Comparison of ENCODE assay signal across 35 mouse cellular contexts in genomic region chr2:156021219-156021618, GRCm38 (mm10). TPM values are rescaled to one million over a fixed set of nuclear protein-coding genes. Genes with fewer than 3 reads are reported as not detected.
A peak's percentile ranks its signal among the peaks of the same experiment; 100 is the strongest.
DNase-seq lines count a peak whose midpoint lies in the region; ATAC-seq and TF ChIP-seq lines count a peak whose summit lies in the region.
"Had no signal": no experiment of that assay in that cellular context is flagged by ENCODE, and none has a peak within 500 bp of the region (broad histone marks: within the 10 kb centered on the region; RNA-seq: fewer than 3 reads in every experiment).

No protein-coding gene starts in this region.

- no peak for TF ChIP-seq CTCF in MEL (IDR thresholded peaks at IDR 0.05 in 2 of 3, conservative IDR thresholded peaks at IDR 0.05 in 1 of 3; ENCODE audit: control insufficient read depth in 1 of 3, insufficient read depth in 1 of 3, low read depth in 2 of 3, low read length in 3 of 3, poor library complexity in 1 of 3, severe bottlenecking in 1 of 3)
- no peak for TF ChIP-seq CTCF in liver, embryonic 14.5 days (IDR thresholded peaks at IDR 0.05; ENCODE audit: low read depth)

- no peak for TF ChIP-seq RAD21 in MEL (IDR thresholded peaks at IDR 0.05; ENCODE audit: low read depth, low read length)

- peak overlapping the region; percentile 78 for H3K27ac ChIP-seq in MEL (ENCODE audit: control insufficient read depth, low read depth, low read length)
- H3K27ac ChIP-seq in liver, embryonic 14.5 days, result peak overlapping the region; percentile 19
- no peak overlapping the region for H3K27ac ChIP-seq in midbrain, embryonic 13.5 days
- H3K27ac ChIP-seq: forebrain, embryonic 12.5 days; heart, embryonic 13.5 days; hindbrain, embryonic 14.5 days; kidney, embryonic 15.5 days; layer of hippocampus, adult 2 months; limb, embryonic 10.5 days; limb, embryonic 15.5 days; neural tube, embryonic 15.5 days; stomach, embryonic 15.5 days had no signal

- H3K4me1 ChIP-seq in MEL (ENCODE audit: control insufficient read depth in 1 of 2, insufficient read depth in 2 of 2, low read length in 2 of 2), result peaks cover 5 to 26% of the 10 kb centered on the region in 2 experiments
- peaks cover 23 to 33% of the 10 kb centered on the region in 2 experiments for H3K4me1 ChIP-seq in liver, embryonic 14.5 days (replicated peaks; ENCODE audit: control insufficient read depth in 2 of 2, insufficient read depth in 2 of 2, low read length in 1 of 2)
- H3K4me1 ChIP-seq in midbrain, embryonic 13.5 days (replicated peaks), result no peaks in the 10 kb centered on the region
- H3K4me1 ChIP-seq: forebrain, embryonic 12.5 days; heart, embryonic 13.5 days; kidney, embryonic 15.5 days; limb, embryonic 10.5 days; limb, embryonic 15.5 days; neural tube, embryonic 15.5 days; stomach, embryonic 15.5 days had no signal

- H3K4me2 ChIP-seq in liver, embryonic 14.5 days (ENCODE audit: low read depth), result no peak overlapping the region; the same call in 1 of the 2 replicates
- no peak overlapping the region for H3K4me2 ChIP-seq in midbrain, embryonic 13.5 days (replicated peaks)
- H3K4me2 ChIP-seq: forebrain, embryonic 12.5 days; heart, embryonic 13.5 days; hindbrain, embryonic 14.5 days; kidney, embryonic 15.5 days; limb, embryonic 15.5 days; neural tube, embryonic 15.5 days; stomach, embryonic 15.5 days had no signal

- ATAC-seq in erythroid progenitor cell, adult 5-6 weeks (replicated peaks; ENCODE audit: low FRiP score, poor library complexity, severe bottlenecking), result peak; percentile 27; the same call in 1 of the 2 replicates
- ATAC-seq in liver, embryonic 14.5 days (ENCODE audit: insufficient read depth), result peak; percentile 83
- ATAC-seq in megakaryocyte-erythroid progenitor cell, adult 5-6 weeks (replicated peaks; ENCODE audit: low FRiP score, low TSS enrichment, poor library complexity, severe bottlenecking), result peak; percentile 84
- ATAC-seq in midbrain, embryonic 13.5 days, result no peak
- ATAC-seq: forebrain, postnatal 0 days had no signal

- H3K36me3 ChIP-seq in MEL (ENCODE audit: control insufficient read depth in 1 of 2, insufficient read depth in 2 of 2, low read length in 2 of 2), result peaks cover 1 to 20% of the 10 kb centered on the region in 2 experiments; a peak in 3 of 4 replicates
- H3K36me3 ChIP-seq in liver, embryonic 14.5 days (replicated peaks; ENCODE audit: control insufficient read depth, insufficient read depth, low read depth), result peaks cover 6% of the 10 kb centered on the region
- H3K36me3 ChIP-seq in midbrain, embryonic 13.5 days, result peaks cover 38% of the 10 kb centered on the region

- TF ChIP-seq EP300 in MEL (IDR thresholded peaks at IDR 0.05; ENCODE audit: low read depth in 1 of 2, low read length in 2 of 2), result peak; percentile 15 to 72; a peak in 2 of 4 replicates
- peak; percentile 56; the same call in 1 of the 2 replicates for TF ChIP-seq EP300 in liver, embryonic 14.5 days (IDR thresholded peaks at IDR 0.05; ENCODE audit: low read depth)

- DNase-seq in MEL (ENCODE audit: low read depth, low spot score), result peak; percentile 84
- DNase-seq in liver, embryonic 14.5 days (ENCODE audit: low read depth in 3 of 3, low spot score in 3 of 3), result peak; percentile 52 to 53 (median 52)
- DNase-seq in right cerebral cortex, postnatal 14 days, result no peak
- no peak for DNase-seq in layer of hippocampus, postnatal 36 days
- DNase-seq: adrenal gland, postnatal 36 days; cerebellum, adult 9-10 months; forebrain, postnatal 0 days; gastrocnemius, postnatal 10 days; heart, postnatal 10 days; kidney, adult 11 months; kidney, postnatal 36 days; lung, postnatal 36 days; midbrain, embryonic 14.5 days; retina, postnatal 1 day; right cerebral cortex, postnatal 25 days had no signal

- no peaks in the 10 kb centered on the region for H3K9me3 ChIP-seq in MEL (replicated peaks; ENCODE audit: insufficient read depth, low read length)
- no peaks in the 10 kb centered on the region for H3K9me3 ChIP-seq in liver, embryonic 14.5 days (ENCODE audit: control insufficient read depth, low read length)
- no peaks in the 10 kb centered on the region for H3K9me3 ChIP-seq in midbrain, embryonic 13.5 days
- H3K9me3 ChIP-seq: forebrain, embryonic 12.5 days; heart, embryonic 13.5 days; kidney, embryonic 15.5 days; limb, embryonic 10.5 days; limb, embryonic 15.5 days; megakaryocyte, embryonic 14.5 days; neural tube, embryonic 15.5 days; stomach, embryonic 15.5 days had no signal

- H3K79me2 ChIP-seq in MEL (ENCODE audit: control insufficient read depth, insufficient read depth, low read length, poor library complexity), result no peaks in the 10 kb centered on the region

- H3K9ac ChIP-seq in MEL (ENCODE audit: control insufficient read depth, low read depth, low read length, poor library complexity, severe bottlenecking), result peak overlapping the region; percentile 47
- no peak overlapping the region for H3K9ac ChIP-seq in liver, embryonic 14.5 days (replicated peaks)
- no peak overlapping the region for H3K9ac ChIP-seq in midbrain, embryonic 13.5 days (replicated peaks)
- H3K9ac ChIP-seq: forebrain, embryonic 12.5 days; forebrain, postnatal 0 days; heart, embryonic 13.5 days; hindbrain, embryonic 14.5 days; kidney, embryonic 15.5 days; limb, embryonic 15.5 days; neural tube, embryonic 15.5 days; stomach, embryonic 15.5 days had no signal

- TF ChIP-seq POLR2A in MEL (IDR thresholded peaks at IDR 0.05; ENCODE audit: control insufficient read depth in 1 of 2, insufficient read depth in 1 of 2, low read depth in 1 of 2, low read length in 2 of 2, poor library complexity in 1 of 2), result no peak

- H3K27me3 ChIP-seq in MEL (ENCODE audit: control insufficient read depth in 1 of 2, insufficient read depth in 2 of 2, low read length in 2 of 2), result no peaks in the 10 kb centered on the region
- H3K27me3 ChIP-seq in liver, embryonic 14.5 days (ENCODE audit: control insufficient read depth, insufficient read depth, low read length), result no peaks in the 10 kb centered on the region
- no peaks in the 10 kb centered on the region for H3K27me3 ChIP-seq in midbrain, embryonic 13.5 days
- H3K27me3 ChIP-seq: forebrain, embryonic 12.5 days; heart, embryonic 13.5 days; kidney, embryonic 15.5 days; limb, embryonic 15.5 days; neural tube, embryonic 15.5 days; stomach, embryonic 15.5 days had no signal

- 31% methylated on average over 8 of the region's 8 CpGs for WGBS in liver, embryonic 14.5 days (ENCODE audit: insufficient replicate concordance)
- 87% methylated on average over 8 of the region's 8 CpGs for WGBS in midbrain, embryonic 13.5 days

- H3K4me3 ChIP-seq in MEL (ENCODE audit: control insufficient read depth in 1 of 2, insufficient read depth in 1 of 2, low read depth in 2 of 2, low read length in 2 of 2), result peak overlapping the region in 1 of 2 experiments; percentile 2; a peak in 3 of 4 replicates
- H3K4me3 ChIP-seq in liver, embryonic 14.5 days (ENCODE audit: insufficient read depth in 1 of 2, low read depth in 2 of 2, low read length in 2 of 2), result no peak overlapping the region
- no peak overlapping the region for H3K4me3 ChIP-seq in midbrain, embryonic 13.5 days (replicated peaks)
- H3K4me3 ChIP-seq: erythroblast, embryonic 14.5 days; forebrain, embryonic 12.5 days; heart, embryonic 13.5 days; kidney, embryonic 15.5 days; layer of hippocampus, adult 2 months; limb, embryonic 10.5 days; limb, embryonic 15.5 days; megakaryocyte, embryonic 14.5 days; neural tube, embryonic 15.5 days; stomach, embryonic 15.5 days had no signal

RNA-seq across cellular contexts. Expression of gene Ergic3, which starts 13.4 kb away (rescaled TPM):
- total RNA-seq in MEL (2012; rRNA removed), result 80.0 and 86.9 TPM in 2 replicates
- polyA plus RNA-seq in MEL (2012; ENCODE audit: insufficient read depth in 1 of 2, insufficient read length in 2 of 2, low read depth in 1 of 2, low replicate concordance in 2 of 2, missing spikeins in 1 of 2), result 100 to 1,000 TPM in 1 of 2 experiments, not detected in 1; 168 TPM
- total RNA-seq in erythroid progenitor cell, adult 5-6 weeks (2015; ENCODE audit: low replicate concordance), result 59.5 and 136 TPM in 2 replicates
- total RNA-seq in erythroid progenitor cell, adult 5-6 weeks (2017; ENCODE audit: low replicate concordance), result 18.6 and 22.6 TPM in 2 replicates
- 72.8 and 90.2 TPM in 2 replicates for polyA plus RNA-seq in liver, embryonic 14.5 days (2012; rRNA removed)
- polyA plus RNA-seq in liver, embryonic 14.5 days (2014; fragmentation: Nextera tagmentation; extraction: Ambion mirVana), result 95.7 and 98.0 TPM in 2 replicates
- total RNA-seq in megakaryocyte-erythroid progenitor cell, adult 5-6 weeks (2014; fragmentation: Nextera tagmentation), result 160 TPM in 2 replicates
- total RNA-seq in megakaryocyte-erythroid progenitor cell, adult 5-6 weeks (2017), result 68.0 and 100 TPM in 2 replicates
- polyA plus RNA-seq in midbrain, embryonic 13.5 days (2015; fragmentation: Nextera tagmentation; extraction: Ambion mirVana), result 336 and 349 TPM in 2 replicates
- total RNA-seq in layer of hippocampus, postnatal 36 days (2021), result 100 to 1,000 TPM; 181 to 202 TPM

RNA-seq across cellular contexts. Expression of gene 6430550D23Rik, which starts 13.4 kb away (rescaled TPM):
- 0.69 and 1.1 TPM in 2 replicates for total RNA-seq in MEL (2012; rRNA removed)
- polyA plus RNA-seq in MEL (2012; ENCODE audit: insufficient read depth in 1 of 2, insufficient read length in 2 of 2, low read depth in 1 of 2, low replicate concordance in 2 of 2, missing spikeins in 1 of 2), result 1 to 10 TPM in 1 of 2 experiments, not detected in 1; 1.1 TPM
- total RNA-seq in erythroid progenitor cell, adult 5-6 weeks (2015; ENCODE audit: low replicate concordance), result not detected in 2 replicates
- total RNA-seq in erythroid progenitor cell, adult 5-6 weeks (2017; ENCODE audit: low replicate concordance), result 0.26 TPM in 1 of 2 replicates, not detected in the other
- polyA plus RNA-seq in liver, embryonic 14.5 days (2012; rRNA removed), result 1.6 and 2.1 TPM in 2 replicates
- polyA plus RNA-seq in liver, embryonic 14.5 days (2014; fragmentation: Nextera tagmentation; extraction: Ambion mirVana), result 0.41 and 1.9 TPM in 2 replicates
- 0.37 and 1.3 TPM in 2 replicates for total RNA-seq in megakaryocyte-erythroid progenitor cell, adult 5-6 weeks (2014; fragmentation: Nextera tagmentation)
- total RNA-seq in megakaryocyte-erythroid progenitor cell, adult 5-6 weeks (2017), result 7.0 TPM in 1 of 2 replicates, not detected in the other
- 1.4 and 1.9 TPM in 2 replicates for polyA plus RNA-seq in midbrain, embryonic 13.5 days (2015; fragmentation: Nextera tagmentation; extraction: Ambion mirVana)
- total RNA-seq in layer of hippocampus, postnatal 36 days (2021), result 1 to 10 TPM; 1.6 to 2.0 TPM

RNA-seq across cellular contexts. Expression of gene Fer1l4, which starts 31.5 kb away (rescaled TPM):
- 0.04 TPM in 1 of 2 replicates, not detected in the other for total RNA-seq in MEL (2012; rRNA removed)
- polyA plus RNA-seq in MEL (2012; ENCODE audit: insufficient read depth in 1 of 2, insufficient read length in 2 of 2, low read depth in 1 of 2, low replicate concordance in 2 of 2, missing spikeins in 1 of 2), result under 1 TPM in 1 of 2 experiments, not detected in 1; 0.07 TPM
- not detected in 2 replicates for total RNA-seq in erythroid progenitor cell, adult 5-6 weeks (2015; ENCODE audit: low replicate concordance)
- total RNA-seq in erythroid progenitor cell, adult 5-6 weeks (2017; ENCODE audit: low replicate concordance), result not detected in 2 replicates
- 0.02 TPM in 1 of 2 replicates, not detected in the other for polyA plus RNA-seq in liver, embryonic 14.5 days (2012; rRNA removed)
- polyA plus RNA-seq in liver, embryonic 14.5 days (2014; fragmentation: Nextera tagmentation; extraction: Ambion mirVana), result not detected in 2 replicates
- total RNA-seq in megakaryocyte-erythroid progenitor cell, adult 5-6 weeks (2014; fragmentation: Nextera tagmentation), result not detected in 2 replicates
- total RNA-seq in megakaryocyte-erythroid progenitor cell, adult 5-6 weeks (2017), result not detected in 2 replicates
- not detected in 2 replicates for polyA plus RNA-seq in midbrain, embryonic 13.5 days (2015; fragmentation: Nextera tagmentation; extraction: Ambion mirVana)
- not detected for total RNA-seq in layer of hippocampus, postnatal 36 days (2021)
- total RNA-seq: adrenal gland, adult 18-20 months; adrenal gland, postnatal 36 days; gastrocnemius, postnatal 10 days; heart, adult 8-10 months; heart, postnatal 10 days; hematopoietic stem cell, adult 5-6 weeks; layer of hippocampus, adult 2 months; layer of hippocampus, postnatal 14 days had no signal
- polyA plus RNA-seq: embryonic facial prominence, embryonic 14.5 days; erythroblast, embryonic 14.5 days; forebrain, embryonic 12.5 days; forebrain, postnatal 0 days; heart, embryonic 13.5 days; hindbrain, embryonic 14.5 days; kidney, embryonic 15.5 days; limb, embryonic 10.5 days; limb, embryonic 15.5 days; lung, embryonic 16.5 days had no signal

RNA-seq across cellular contexts. Expression of gene Spag4, which starts 43.8 kb away (rescaled TPM):
- 5.0 and 5.5 TPM in 2 replicates for total RNA-seq in MEL (2012; rRNA removed)
- polyA plus RNA-seq in MEL (2012; ENCODE audit: insufficient read depth in 1 of 2, insufficient read length in 2 of 2, low read depth in 1 of 2, low replicate concordance in 2 of 2, missing spikeins in 1 of 2), result 10 to 100 TPM in 1 of 2 experiments, not detected in 1; 10.9 TPM
- not detected in 2 replicates for total RNA-seq in erythroid progenitor cell, adult 5-6 weeks (2015; ENCODE audit: low replicate concordance)
- not detected in 2 replicates for total RNA-seq in erythroid progenitor cell, adult 5-6 weeks (2017; ENCODE audit: low replicate concordance)
- 0.69 and 1.1 TPM in 2 replicates for polyA plus RNA-seq in liver, embryonic 14.5 days (2012; rRNA removed)
- 0.49 and 1.2 TPM in 2 replicates for polyA plus RNA-seq in liver, embryonic 14.5 days (2014; fragmentation: Nextera tagmentation; extraction: Ambion mirVana)
- 1.6 and 5.0 TPM in 2 replicates for total RNA-seq in megakaryocyte-erythroid progenitor cell, adult 5-6 weeks (2014; fragmentation: Nextera tagmentation)
- total RNA-seq in megakaryocyte-erythroid progenitor cell, adult 5-6 weeks (2017), result 1.8 TPM in 1 of 2 replicates, not detected in the other
- polyA plus RNA-seq in midbrain, embryonic 13.5 days (2015; fragmentation: Nextera tagmentation; extraction: Ambion mirVana), result 6.0 TPM in 2 replicates
- total RNA-seq in layer of hippocampus, postnatal 36 days (2021), result 1 to 10 TPM; 3.0 to 3.4 TPM

Comparison
In these comparisons a context has a peak if more than half of its experiments do, and no peak if none do; other contexts are left out.
1. DNase-seq: peak in MEL (single experiment) and liver, embryonic 14.5 days (3 of 3); none in right cerebral cortex, postnatal 14 days (single experiment) and layer of hippocampus, postnatal 36 days (0 of 2).